In the genomic region with DNA sequence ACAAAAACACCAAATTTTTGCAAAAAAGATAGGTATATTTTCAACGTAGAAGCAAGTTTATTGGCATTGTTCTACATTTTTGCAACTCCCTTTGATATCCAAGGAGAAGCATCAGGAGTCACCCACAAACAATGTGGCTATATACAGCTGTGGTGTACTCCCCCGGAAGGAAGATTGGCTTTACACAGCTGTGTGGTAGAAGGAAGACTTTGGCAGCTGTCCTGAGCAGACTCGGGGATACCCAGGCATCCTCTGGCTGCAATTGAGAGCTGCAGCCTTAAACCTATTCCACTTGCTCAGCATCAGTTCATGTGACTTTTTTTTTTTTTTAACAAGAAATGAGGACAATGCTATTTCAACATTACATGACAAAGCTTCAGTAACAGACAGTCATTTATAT, we compare ENCODE assay signal across 20 mouse cellular contexts. TPM values are rescaled to one million over a fixed set of nuclear protein-coding genes. Genes with fewer than 3 reads are reported as not detected.
A peak's percentile ranks its signal among the peaks of the same experiment; 100 is the strongest.
DNase-seq lines count a peak whose midpoint lies in the region; ATAC-seq and TF ChIP-seq lines count a peak whose summit lies in the region.
"Had no signal": no experiment of that assay in that cellular context is flagged by ENCODE, and none has a peak within 500 bp of the region (broad histone marks: within the 10 kb centered on the region; RNA-seq: fewer than 3 reads in every experiment).

No protein-coding gene starts in this region.

- no peak overlapping the region for H3K27ac ChIP-seq in limb, embryonic 14.5 days (replicated peaks; ENCODE audit: low read depth, low read length)
- H3K27ac ChIP-seq in limb, embryonic 10.5 days: no peak overlapping the region
- H3K27ac ChIP-seq: heart, embryonic 10.5 days; hindbrain, embryonic 15.5 days; kidney, postnatal 0 days; limb, embryonic 13.5 days; liver, embryonic 14.5 days; midbrain, embryonic 12.5 days; stomach, embryonic 15.5 days had no signal

- no peak overlapping the region for H3K4me3 ChIP-seq in limb, embryonic 14.5 days (replicated peaks; ENCODE audit: low read length)
- H3K4me3 ChIP-seq in limb, embryonic 10.5 days: no peak overlapping the region
- H3K4me3 ChIP-seq: heart, embryonic 10.5 days; hindbrain, embryonic 15.5 days; limb, embryonic 13.5 days; midbrain, embryonic 12.5 days; stomach, embryonic 15.5 days had no signal

- no peaks in the 10 kb centered on the region for H3K36me3 ChIP-seq in limb, embryonic 14.5 days (ENCODE audit: control insufficient read depth, insufficient read depth, low read length)
- H3K36me3 ChIP-seq in limb, embryonic 10.5 days: no peaks in the 10 kb centered on the region
- H3K36me3 ChIP-seq: heart, embryonic 10.5 days; hindbrain, embryonic 15.5 days; limb, embryonic 13.5 days; midbrain, embryonic 12.5 days; stomach, embryonic 15.5 days had no signal

- no peak overlapping the region for H3K4me2 ChIP-seq in limb, embryonic 14.5 days (replicated peaks; ENCODE audit: low read depth, low read length, severe bottlenecking)
- H3K4me2 ChIP-seq: hindbrain, embryonic 15.5 days; limb, embryonic 13.5 days; midbrain, embryonic 12.5 days; stomach, embryonic 15.5 days had no signal

- H3K4me1 ChIP-seq in limb, embryonic 14.5 days (ENCODE audit: control insufficient read depth, insufficient read depth, low read length): no peaks in the 10 kb centered on the region
- no peaks in the 10 kb centered on the region for H3K4me1 ChIP-seq in limb, embryonic 10.5 days
- H3K4me1 ChIP-seq: hindbrain, embryonic 15.5 days; limb, embryonic 13.5 days; midbrain, embryonic 12.5 days; stomach, embryonic 15.5 days had no signal

- DNase-seq in limb, embryonic 14.5 days (ENCODE audit: low spot score): peak; percentile 26
- DNase-seq in limb, embryonic 10.5 days (ENCODE audit: low spot score): no peak
- DNase-seq in 416B (ENCODE audit: low read depth): peak; percentile 39
- peak; percentile 30 for DNase-seq in thymus, postnatal 14 days
- no peak for DNase-seq in spleen, postnatal 36 days (ENCODE audit: low spot score in 2 of 2)
- no peak for DNase-seq in retina, postnatal 1 day
- DNase-seq: adrenal gland, postnatal 25 days; cerebellum, adult 8-10 months; cerebellum, postnatal 36 days; kidney, adult 2 months; layer of hippocampus, postnatal 36 days; right cerebral cortex, postnatal 25 days had no signal

- no peaks in the 10 kb centered on the region for H3K27me3 ChIP-seq in limb, embryonic 14.5 days (ENCODE audit: control insufficient read depth, insufficient read depth, low read length)
- no peaks in the 10 kb centered on the region for H3K27me3 ChIP-seq in limb, embryonic 10.5 days (ENCODE audit: low read depth, poor library complexity, severe bottlenecking)
- H3K27me3 ChIP-seq: hindbrain, embryonic 15.5 days; limb, embryonic 13.5 days; midbrain, embryonic 12.5 days; stomach, embryonic 15.5 days had no signal

- ATAC-seq in limb, embryonic 14.5 days (ENCODE audit: low FRiP score, low read depth): no peak
- peak; percentile 66 for ATAC-seq in common myeloid progenitor, adult 5-6 weeks (replicated peaks; ENCODE audit: low read depth, poor library complexity, severe bottlenecking)

- TF ChIP-seq POLR2A in limb, embryonic 14.5 days (IDR thresholded peaks at IDR 0.05; ENCODE audit: borderline replicate concordance, extremely low read depth, insufficient read depth, insufficient read length): no peak

- H3K9ac ChIP-seq in limb, embryonic 14.5 days (ENCODE audit: low read depth, low read length, severe bottlenecking): no peak overlapping the region
- H3K9ac ChIP-seq: hindbrain, embryonic 15.5 days; limb, embryonic 13.5 days; liver, embryonic 14.5 days; midbrain, embryonic 12.5 days; stomach, embryonic 15.5 days had no signal

- no peaks in the 10 kb centered on the region; the same call in 1 of the 2 replicates for H3K9me3 ChIP-seq in limb, embryonic 14.5 days (ENCODE audit: control insufficient read depth, low read length)
- 0 out of 2 replicates have a peak, but pooled peaks cover 3% of the 10 kb centered on the region for H3K9me3 ChIP-seq in limb, embryonic 10.5 days (replicated peaks)
- H3K9me3 ChIP-seq: hindbrain, embryonic 15.5 days; stomach, embryonic 15.5 days had no signal

- 78% methylated on average over 3 of the region's 3 CpGs for WGBS in limb, embryonic 14.5 days
- WGBS in limb, embryonic 10.5 days: 83% methylated on average over 3 of the region's 3 CpGs

RNA-seq across cellular contexts. Expression of gene Prkar2b, which starts 27.5 kb away (rescaled TPM):
- polyA plus RNA-seq in limb, embryonic 14.5 days (2012; rRNA removed): 10.7 and 12.2 TPM in 2 replicates
- 23.9 and 24.0 TPM in 2 replicates for polyA plus RNA-seq in limb, embryonic 14.5 days (2014; fragmentation: Nextera tagmentation; extraction: Ambion mirVana)
- polyA plus RNA-seq in limb, embryonic 10.5 days (2016; fragmentation: Nextera tagmentation; extraction: Ambion mirVana): 22.5 and 24.8 TPM in 2 replicates
- 110 and 124 TPM in 2 replicates for total RNA-seq in common myeloid progenitor, adult 5-6 weeks (2017)

Comparison
In these comparisons a context has a peak if more than half of its experiments do, and no peak if none do; other contexts are left out.
1. DNase-seq: peak in limb, embryonic 14.5 days (single experiment), 416B (single experiment) and thymus, postnatal 14 days (single experiment); none in limb, embryonic 10.5 days (single experiment), spleen, postnatal 36 days (0 of 2) and retina, postnatal 1 day (single experiment).